25 mouse cellular contexts compared by ENCODE assay signal in genomic region chr3:123343690-123344089, GRCm38 (mm10).
"Had no signal": no experiment of that assay in that cellular context is flagged by ENCODE, and none has a peak within 500 bp of the region (broad histone marks: within the 10 kb centered on the region; RNA-seq: fewer than 3 reads in every experiment).

No protein-coding gene starts in this region.

- H3K4me2 ChIP-seq: heart, embryonic 12.5 days; hindbrain, embryonic 12.5 days; hindbrain, embryonic 14.5 days; kidney, embryonic 15.5 days; limb, embryonic 15.5 days; liver, embryonic 12.5 days had no signal

- H3K4me1 ChIP-seq: heart, embryonic 10.5 days; heart, embryonic 12.5 days; hindbrain, embryonic 10.5 days; hindbrain, embryonic 12.5 days; kidney, embryonic 15.5 days; limb, embryonic 15.5 days; liver, embryonic 12.5 days had no signal

- ATAC-seq: hindbrain, embryonic 16.5 days; inflammation-experienced regulatory T-cells, adult 6 months; liver, embryonic 12.5 days had no signal

- H3K27me3 ChIP-seq: heart, embryonic 12.5 days; hindbrain, embryonic 12.5 days; kidney, embryonic 15.5 days; limb, embryonic 15.5 days; liver, embryonic 12.5 days had no signal

- H3K27ac ChIP-seq: gastrocnemius, adult 2 months; heart, embryonic 10.5 days; hindbrain, embryonic 10.5 days; hindbrain, embryonic 12.5 days; hindbrain, embryonic 14.5 days; kidney, embryonic 15.5 days; kidney, postnatal 0 days; layer of hippocampus, adult 2 months; left cerebral cortex, adult 2 months; limb, embryonic 15.5 days; liver, embryonic 12.5 days; liver, embryonic 14.5 days had no signal

- H3K4me3 ChIP-seq: gastrocnemius, adult 2 months; heart, embryonic 10.5 days; heart, embryonic 12.5 days; hindbrain, embryonic 10.5 days; hindbrain, embryonic 12.5 days; kidney, embryonic 15.5 days; layer of hippocampus, adult 2 months; left cerebral cortex, adult 2 months; limb, embryonic 15.5 days; liver, embryonic 12.5 days had no signal

- DNase-seq: gastrocnemius, adult 2 months; gastrocnemius, postnatal 10 days; gastrocnemius, postnatal 25 days; heart, adult 18-20 months; heart, postnatal 10 days; heart, postnatal 4 days; kidney, adult 11 months; kidney, adult 2 months; kidney, adult 9 months; kidney, postnatal 14 days; kidney, postnatal 4 days had no signal

- H3K9ac ChIP-seq: heart, embryonic 12.5 days; hindbrain, embryonic 12.5 days; hindbrain, embryonic 14.5 days; kidney, embryonic 15.5 days; limb, embryonic 15.5 days; liver, embryonic 12.5 days; liver, embryonic 14.5 days had no signal

- H3K36me3 ChIP-seq: hindbrain, embryonic 10.5 days; hindbrain, embryonic 12.5 days had no signal

- H3K9me3 ChIP-seq: heart, embryonic 10.5 days; heart, embryonic 12.5 days; hindbrain, embryonic 10.5 days; hindbrain, embryonic 12.5 days; kidney, embryonic 15.5 days; limb, embryonic 15.5 days; liver, embryonic 12.5 days had no signal
